In genomic region chr3:126624994-126625763, GRCm38 (mm10) we compare ENCODE assay signal across 22 mouse cellular contexts. TPM values are rescaled to one million over a fixed set of nuclear protein-coding genes. Genes with fewer than 3 reads are reported as not detected.
A peak's percentile ranks its signal among the peaks of the same experiment; 100 is the strongest.
DNase-seq lines count a peak whose midpoint lies in the region; ATAC-seq and TF ChIP-seq lines count a peak whose summit lies in the region.
"Had no signal": no experiment of that assay in that cellular context is flagged by ENCODE, and none has a peak within 500 bp of the region (broad histone marks: within the 10 kb centered on the region; RNA-seq: fewer than 3 reads in every experiment).

No protein-coding gene starts in this region.

- no peak overlapping the region for H3K4me2 ChIP-seq in hindbrain, embryonic 16.5 days (ENCODE audit: low read length)
- no peak overlapping the region for H3K4me2 ChIP-seq in kidney, embryonic 16.5 days (replicated peaks; ENCODE audit: low read depth, low read length)
- H3K4me2 ChIP-seq: heart, embryonic 12.5 days; hindbrain, embryonic 14.5 days; kidney, embryonic 15.5 days; liver, embryonic 13.5 days; lung, embryonic 15.5 days had no signal

- 36% methylated on average over 11 of the region's 11 CpGs for WGBS in spleen, adult 2 months
- 81% methylated on average over 11 of the region's 11 CpGs for WGBS in hindbrain, embryonic 16.5 days
- 88% methylated on average over 11 of the region's 11 CpGs for WGBS in kidney, embryonic 16.5 days

- H3K36me3 ChIP-seq in spleen, adult 2 months (ENCODE audit: control insufficient read depth, insufficient read depth, low read length): no peaks in the 10 kb centered on the region
- H3K36me3 ChIP-seq in hindbrain, embryonic 16.5 days (ENCODE audit: control insufficient read depth, insufficient read depth, low read length): no peaks in the 10 kb centered on the region
- H3K36me3 ChIP-seq in kidney, embryonic 16.5 days (ENCODE audit: insufficient read depth, low read length): no peaks in the 10 kb centered on the region
- H3K36me3 ChIP-seq: embryonic facial prominence, embryonic 10.5 days; kidney, embryonic 15.5 days; liver, embryonic 13.5 days; lung, embryonic 15.5 days had no signal

- peak overlapping the region; percentile 66 for H3K27ac ChIP-seq in spleen, adult 2 months (ENCODE audit: insufficient read depth, low read length)
- H3K27ac ChIP-seq in hindbrain, embryonic 16.5 days (ENCODE audit: low read depth, low read length): no peak overlapping the region
- no peak overlapping the region for H3K27ac ChIP-seq in kidney, embryonic 16.5 days (ENCODE audit: low read length)
- H3K27ac ChIP-seq: embryonic facial prominence, embryonic 10.5 days; hindbrain, embryonic 14.5 days; kidney, embryonic 15.5 days; liver, embryonic 13.5 days; lung, embryonic 15.5 days had no signal

- H3K27me3 ChIP-seq in spleen, adult 2 months (ENCODE audit: control insufficient read depth, insufficient read depth, low read length): no peaks in the 10 kb centered on the region
- no peaks in the 10 kb centered on the region for H3K27me3 ChIP-seq in hindbrain, embryonic 16.5 days (replicated peaks; ENCODE audit: control insufficient read depth, insufficient read depth, low read length)
- no peaks in the 10 kb centered on the region for H3K27me3 ChIP-seq in kidney, embryonic 16.5 days (ENCODE audit: insufficient read depth, low read length)
- H3K27me3 ChIP-seq: heart, embryonic 12.5 days; kidney, embryonic 15.5 days; liver, embryonic 13.5 days; lung, embryonic 15.5 days had no signal

- peak; percentile 92 for DNase-seq in heart, adult 11 months
- DNase-seq in heart, postnatal 10 days: no peak
- no peak for DNase-seq in spleen, adult 2 months (ENCODE audit: low read depth in 1 of 2, low spot score in 2 of 2)
- DNase-seq in spleen, adult 12 weeks (ENCODE audit: low spot score): no peak
- DNase-seq: adrenal gland, postnatal 36 days; left cerebral cortex, postnatal 4 days; liver, embryonic 13.5 days; lung, postnatal 4 days; midbrain, embryonic 14.5 days; right cerebral cortex, postnatal 14 days; thymus, postnatal 14 days had no signal

- no peak overlapping the region for H3K9ac ChIP-seq in hindbrain, embryonic 16.5 days (ENCODE audit: low read depth, low read length)
- H3K9ac ChIP-seq in kidney, embryonic 16.5 days (replicated peaks; ENCODE audit: low read length): no peak overlapping the region
- H3K9ac ChIP-seq: heart, embryonic 12.5 days; hindbrain, embryonic 14.5 days; kidney, embryonic 15.5 days; liver, embryonic 13.5 days; lung, embryonic 15.5 days had no signal

- TF ChIP-seq CTCF in spleen, adult 2 months (IDR thresholded peaks at IDR 0.05; ENCODE audit: extremely low read depth, insufficient read depth, insufficient read length, insufficient replicate concordance): no peak

- H3K4me3 ChIP-seq in spleen, adult 2 months (ENCODE audit: extremely low read depth, insufficient read depth, insufficient read length): no peak overlapping the region
- H3K4me3 ChIP-seq in hindbrain, embryonic 16.5 days (ENCODE audit: low read length): no peak overlapping the region
- no peak overlapping the region for H3K4me3 ChIP-seq in kidney, embryonic 16.5 days (ENCODE audit: low read length)
- H3K4me3 ChIP-seq: embryonic facial prominence, embryonic 10.5 days; heart, embryonic 12.5 days; kidney, embryonic 15.5 days; liver, embryonic 13.5 days; lung, embryonic 15.5 days; myocyte had no signal

- peak; percentile 66 for ATAC-seq in megakaryocyte, adult 5-6 weeks (ENCODE audit: poor library complexity, severe bottlenecking)
- no peak for ATAC-seq in hindbrain, embryonic 16.5 days
- ATAC-seq in kidney, embryonic 16.5 days (ENCODE audit: low FRiP score, low TSS enrichment): no peak
- ATAC-seq: forebrain, embryonic 14.5 days; intestine, embryonic 16.5 days had no signal

- H3K9me3 ChIP-seq in hindbrain, embryonic 16.5 days (ENCODE audit: control insufficient read depth, low read length): no peaks in the 10 kb centered on the region
- no peaks in the 10 kb centered on the region for H3K9me3 ChIP-seq in kidney, embryonic 16.5 days (ENCODE audit: low read length)
- H3K9me3 ChIP-seq: embryonic facial prominence, embryonic 10.5 days; heart, embryonic 12.5 days; liver, embryonic 13.5 days; lung, embryonic 15.5 days had no signal

- peaks cover 10% of the 10 kb centered on the region; the same call in 1 of the 2 replicates for H3K4me1 ChIP-seq in spleen, adult 2 months (ENCODE audit: control insufficient read depth, insufficient read depth, insufficient read length)
- H3K4me1 ChIP-seq in hindbrain, embryonic 16.5 days (ENCODE audit: control insufficient read depth, insufficient read depth, low read depth, low read length): peaks cover 2% of the 10 kb centered on the region; the same call in 1 of the 2 replicates
- H3K4me1 ChIP-seq in kidney, embryonic 16.5 days (ENCODE audit: insufficient read depth, low read length): peaks cover 7% of the 10 kb centered on the region; the same call in 1 of the 2 replicates
- H3K4me1 ChIP-seq: embryonic facial prominence, embryonic 10.5 days; kidney, embryonic 15.5 days had no signal

- TF ChIP-seq POLR2A in spleen, adult 2 months (IDR thresholded peaks at IDR 0.05; ENCODE audit: low read depth, low read length): no peak

- intact Hi-C loops in heart, postnatal 10 days (cut with DNase I): no loop called here

RNA-seq across cellular contexts. Expression of gene Camk2d, which starts 29.1 kb away (rescaled TPM):
- total RNA-seq in heart, postnatal 10 days (2021): 100 to 1,000 TPM; 187 to 196 TPM
- polyA plus RNA-seq in spleen, adult 2 months (2012; rRNA removed): 43.4 and 54.7 TPM in 2 replicates
- total RNA-seq in megakaryocyte, adult 5-6 weeks (2015): 43.2 and 52.0 TPM in 2 replicates
- total RNA-seq in megakaryocyte, adult 5-6 weeks (2017): 43.7 and 52.4 TPM in 2 replicates
- 81.6 and 88.9 TPM in 2 replicates for polyA plus RNA-seq in hindbrain, embryonic 16.5 days (2015; fragmentation: Nextera tagmentation; extraction: Ambion mirVana)
- polyA plus RNA-seq in kidney, embryonic 16.5 days (2015; fragmentation: Nextera tagmentation; extraction: Ambion mirVana): 23.8 and 24.9 TPM in 2 replicates
